Mouse (Mus musculus): ENCODE measurements around the gene Drd5.

The Drd5 gene

DNA sequence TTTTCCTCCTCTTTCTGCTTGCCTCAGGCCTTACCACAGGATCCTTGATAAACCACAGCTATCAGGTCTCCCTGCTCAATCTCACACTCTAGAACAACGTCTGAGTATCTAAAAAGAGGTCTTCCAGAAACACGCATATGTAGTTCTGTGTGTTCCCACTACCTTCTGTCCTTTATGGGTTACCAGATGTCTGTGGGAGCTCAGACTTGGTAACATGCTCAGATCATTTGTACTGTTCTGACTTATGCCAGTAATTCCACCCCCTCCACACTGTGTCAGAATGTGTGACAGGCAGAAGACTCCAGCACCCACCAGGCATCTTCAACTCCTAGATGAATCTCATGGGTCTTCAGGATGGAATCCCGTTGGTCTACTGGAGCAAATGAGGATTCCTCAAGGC, 37.8 kb downstream of the Drd5 start:
- DNase-seq, result no peak

DNA sequence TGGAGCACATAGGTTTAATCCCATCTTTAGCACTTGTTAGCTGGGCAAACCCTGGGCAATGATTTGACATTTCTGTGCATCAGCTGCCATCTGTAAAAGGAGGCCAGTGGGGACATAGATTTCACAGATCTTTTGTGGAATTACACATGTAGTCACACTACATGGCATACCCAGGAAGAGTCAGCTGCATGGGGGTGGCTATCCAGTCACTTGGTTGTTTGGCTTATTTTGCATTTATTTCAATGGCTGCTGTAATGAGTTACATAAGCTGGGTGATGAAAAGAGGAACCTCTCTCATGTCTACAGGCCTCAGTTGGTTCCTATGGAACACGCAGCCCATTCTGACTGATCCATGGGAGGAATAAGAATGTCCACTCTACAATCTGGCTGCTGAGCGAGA, 40.5 kb downstream of the Drd5 start:
- no peak for DNase-seq

DNA sequence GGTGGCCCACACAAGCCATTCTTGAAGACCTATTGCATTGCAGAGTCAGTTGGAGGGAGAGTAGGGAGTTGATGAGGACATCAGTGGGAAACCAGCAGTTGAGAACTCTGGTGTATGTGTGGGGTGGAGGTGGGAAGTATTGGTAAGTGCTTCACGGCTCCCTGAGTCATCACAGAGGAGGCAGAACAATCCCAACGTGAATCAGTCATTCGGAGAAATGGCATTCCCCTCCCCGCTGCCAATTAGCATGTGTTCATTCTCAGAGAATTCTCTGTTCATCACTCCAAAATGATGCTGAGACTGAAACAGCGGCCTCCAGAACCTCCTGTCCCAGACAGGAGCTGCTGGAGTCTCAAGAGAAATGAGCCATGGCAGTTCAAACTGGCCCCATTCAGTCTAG, 45.2 kb downstream of the Drd5 start:
- DNase-seq, result no peak

DNA sequence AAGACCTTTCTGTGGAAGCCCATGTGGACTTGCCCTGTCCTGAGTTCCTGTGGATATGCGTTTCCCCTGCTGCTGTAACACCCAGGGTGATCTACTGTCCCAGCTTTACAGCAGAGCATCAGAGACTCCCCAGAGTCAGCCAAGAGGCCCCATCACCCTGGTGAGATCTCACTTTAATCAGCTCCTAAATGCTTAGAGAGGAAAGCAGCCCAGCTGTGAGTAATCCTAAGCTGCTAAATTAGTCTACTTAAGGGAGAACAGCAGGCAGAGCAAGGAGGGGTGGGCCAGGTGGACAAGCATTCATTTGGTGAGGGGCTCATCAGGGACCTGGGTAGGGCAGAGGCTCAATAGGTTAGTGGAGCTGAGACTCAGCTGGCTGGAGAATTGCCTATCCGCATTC, 46.4 kb downstream of the Drd5 start:
- no peak for DNase-seq

DNA sequence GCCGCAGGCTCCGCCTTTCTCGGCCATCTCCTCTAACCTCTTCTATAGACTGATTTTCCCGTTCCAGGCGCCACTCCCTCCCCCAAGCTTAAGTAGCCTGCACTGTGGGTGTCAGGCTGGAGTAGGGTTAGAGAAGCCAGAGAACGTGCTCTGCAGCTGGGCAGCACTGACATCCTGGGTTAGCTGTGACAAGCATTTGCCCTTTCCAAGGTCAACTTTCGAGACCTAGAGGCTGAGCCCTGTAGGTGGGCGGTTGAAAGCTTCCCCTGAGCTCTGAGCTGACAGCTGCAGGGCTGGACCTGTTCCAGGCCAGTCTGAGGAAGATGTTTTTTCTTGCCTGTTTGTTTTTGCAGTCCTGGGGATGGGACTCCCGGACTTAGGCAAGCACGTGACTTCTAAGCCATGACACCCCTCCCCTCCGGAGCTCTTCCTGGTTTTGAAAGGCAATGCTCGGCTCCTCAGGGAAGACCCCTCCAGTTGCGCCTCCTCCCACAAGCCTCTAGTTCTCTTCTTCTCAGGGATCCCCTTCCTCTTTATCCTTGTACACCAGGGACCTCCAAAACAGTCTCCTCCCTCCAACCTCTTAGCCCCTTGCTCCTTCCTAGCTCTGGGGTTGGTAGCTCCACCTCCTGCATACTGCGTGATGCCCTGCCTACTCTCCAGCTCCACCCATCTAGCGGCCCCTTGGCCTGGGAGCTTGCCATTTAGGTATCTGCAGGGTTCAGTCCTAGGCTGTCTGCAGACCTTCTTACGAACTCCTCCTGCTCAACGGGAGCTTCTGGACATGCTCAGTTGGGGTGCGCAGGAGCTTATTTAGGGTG, 47.7 kb downstream of the Drd5 start:
- DNase-seq, result no peak

DNA sequence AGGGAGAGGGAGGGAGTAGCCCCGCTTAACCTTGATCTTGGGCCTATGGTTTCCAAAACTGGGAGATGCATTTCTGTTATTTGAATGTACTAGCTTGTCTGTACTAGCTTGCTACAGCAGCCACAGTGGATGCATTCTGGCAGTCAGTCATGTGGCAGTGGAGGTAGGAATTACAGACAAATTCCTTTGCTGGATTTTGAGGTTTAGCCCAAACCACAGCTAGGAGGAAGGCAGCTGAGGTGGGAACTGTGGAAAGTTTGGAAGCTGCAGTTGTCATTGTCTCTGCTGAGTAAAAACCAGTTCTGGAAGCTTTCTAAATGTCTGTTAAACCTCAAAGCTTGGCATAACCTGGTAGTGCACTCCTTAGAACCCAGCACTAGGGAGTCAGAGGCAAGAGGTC, 52.1 kb downstream of the Drd5 start:
- DNase-seq, result no peak

Measured in cerebellum, adult 11 months (tissue).